ENCODE assay signal across 31 mouse cellular contexts in genomic region chr13:13568824-13569223, GRCm38 (mm10). TPM values are rescaled to one million over a fixed set of nuclear protein-coding genes. Genes with fewer than 3 reads are reported as not detected.
DNase-seq lines count a peak whose midpoint lies in the region; ATAC-seq and TF ChIP-seq lines count a peak whose summit lies in the region.
"Had no signal": no experiment of that assay in that cellular context is flagged by ENCODE, and none has a peak within 500 bp of the region (broad histone marks: within the 10 kb centered on the region; RNA-seq: fewer than 3 reads in every experiment).

No protein-coding gene starts in this region.

- no peak for TF ChIP-seq CTCF in bone marrow, adult 2 months (IDR thresholded peaks at IDR 0.05; ENCODE audit: control insufficient read depth, insufficient read depth, low read length)
- TF ChIP-seq CTCF in liver, embryonic 14.5 days (IDR thresholded peaks at IDR 0.05; ENCODE audit: low read depth): no peak

- H3K27me3 ChIP-seq in heart, embryonic 12.5 days (replicated peaks): no peaks in the 10 kb centered on the region
- no peaks in the 10 kb centered on the region for H3K27me3 ChIP-seq in liver, embryonic 14.5 days (ENCODE audit: control insufficient read depth, insufficient read depth, low read length)
- H3K27me3 ChIP-seq in myocyte (ENCODE audit: control insufficient read depth, insufficient read depth, insufficient read length): no peaks in the 10 kb centered on the region
- H3K27me3 ChIP-seq in intestine, embryonic 16.5 days (replicated peaks; ENCODE audit: control insufficient read depth, insufficient read depth, low read length): no peaks in the 10 kb centered on the region
- H3K27me3 ChIP-seq: embryonic facial prominence, embryonic 15.5 days; forebrain, embryonic 12.5 days; intestine, embryonic 15.5 days; neural tube, embryonic 15.5 days; Patski; stomach, embryonic 15.5 days had no signal

- H3K36me3 ChIP-seq in heart, embryonic 12.5 days: no peaks in the 10 kb centered on the region
- no peaks in the 10 kb centered on the region for H3K36me3 ChIP-seq in liver, embryonic 14.5 days (replicated peaks; ENCODE audit: control insufficient read depth, insufficient read depth, low read depth)
- no peaks in the 10 kb centered on the region for H3K36me3 ChIP-seq in myocyte (ENCODE audit: control insufficient read depth, insufficient read depth)
- no peaks in the 10 kb centered on the region for H3K36me3 ChIP-seq in intestine, embryonic 16.5 days (ENCODE audit: control insufficient read depth, insufficient read depth, low read length)
- H3K36me3 ChIP-seq: embryonic facial prominence, embryonic 10.5 days; embryonic facial prominence, embryonic 15.5 days; forebrain, embryonic 12.5 days; G1E; heart, embryonic 10.5 days; intestine, embryonic 15.5 days; neural tube, embryonic 15.5 days; stomach, embryonic 15.5 days had no signal

- H3K4me1 ChIP-seq in heart, embryonic 12.5 days (replicated peaks): peaks cover 20% of the 10 kb centered on the region
- peaks cover 8% of the 10 kb centered on the region for H3K4me1 ChIP-seq in bone marrow, adult 2 months (ENCODE audit: control insufficient read depth, insufficient read depth, low read length)
- peaks cover 6 to 18% of the 10 kb centered on the region in 2 experiments; a peak in 3 of 4 replicates for H3K4me1 ChIP-seq in liver, embryonic 14.5 days (replicated peaks; ENCODE audit: control insufficient read depth in 2 of 2, insufficient read depth in 2 of 2, low read length in 1 of 2)
- no peaks in the 10 kb centered on the region for H3K4me1 ChIP-seq in intestine, embryonic 16.5 days (ENCODE audit: control insufficient read depth, insufficient read depth, low read length)
- H3K4me1 ChIP-seq: embryonic facial prominence, embryonic 10.5 days; forebrain, embryonic 12.5 days; stomach, embryonic 15.5 days had no signal

- no peak overlapping the region for H3K9ac ChIP-seq in heart, embryonic 12.5 days
- H3K9ac ChIP-seq in liver, embryonic 14.5 days (replicated peaks): no peak overlapping the region
- no peak overlapping the region for H3K9ac ChIP-seq in intestine, embryonic 16.5 days (ENCODE audit: low read depth, low read length)
- H3K9ac ChIP-seq: embryonic facial prominence, embryonic 15.5 days; forebrain, embryonic 12.5 days; forebrain, postnatal 0 days; intestine, embryonic 15.5 days; lung, embryonic 14.5 days; neural tube, embryonic 15.5 days; stomach, embryonic 15.5 days had no signal

- TF ChIP-seq EP300 in liver, embryonic 14.5 days (IDR thresholded peaks at IDR 0.05; ENCODE audit: low read depth): no peak

- no peak for TF ChIP-seq POLR2A in bone marrow, adult 2 months (IDR thresholded peaks at IDR 0.05; ENCODE audit: borderline replicate concordance, control insufficient read depth, low read depth, low read length)
- TF ChIP-seq POLR2A in myocyte (IDR thresholded peaks at IDR 0.05; ENCODE audit: insufficient read length, low read depth): no peak

- no peak for DNase-seq in heart, postnatal 10 days
- DNase-seq in liver, embryonic 14.5 days (ENCODE audit: low read depth in 3 of 3, low spot score in 3 of 3): no peak
- no peak for DNase-seq in urinary bladder, postnatal 25 days (ENCODE audit: low spot score)
- DNase-seq: cerebellum, adult 8-10 months; cerebellum, postnatal 25 days; forebrain, postnatal 0 days; gastrocnemius, postnatal 10 days; heart, postnatal 14 days; kidney, adult 9 months; kidney, postnatal 10 days; layer of hippocampus, postnatal 36 days; left cerebral cortex, postnatal 4 days; lung, embryonic 14.5 days; midbrain, embryonic 14.5 days; retina, postnatal 1 day; right cerebral cortex, postnatal 25 days; thymus, postnatal 14 days had no signal

- no peak overlapping the region for H3K4me2 ChIP-seq in heart, embryonic 12.5 days
- H3K4me2 ChIP-seq in liver, embryonic 14.5 days (ENCODE audit: low read depth): no peak overlapping the region
- H3K4me2 ChIP-seq in myocyte (ENCODE audit: low read depth): peak overlapping the region; percentile 25
- no peak overlapping the region for H3K4me2 ChIP-seq in intestine, embryonic 16.5 days (ENCODE audit: low read depth, low read length)
- H3K4me2 ChIP-seq: embryonic facial prominence, embryonic 15.5 days; forebrain, embryonic 12.5 days; intestine, embryonic 15.5 days; lung, embryonic 14.5 days; neural tube, embryonic 15.5 days; stomach, embryonic 15.5 days had no signal

- H3K4me3 ChIP-seq in heart, embryonic 12.5 days: no peak overlapping the region
- no peak overlapping the region for H3K4me3 ChIP-seq in bone marrow, adult 2 months (replicated peaks; ENCODE audit: control insufficient read depth, low read depth, low read length)
- no peak overlapping the region for H3K4me3 ChIP-seq in liver, embryonic 14.5 days (ENCODE audit: insufficient read depth in 1 of 2, low read depth in 2 of 2, low read length in 2 of 2)
- H3K4me3 ChIP-seq in myocyte: no peak overlapping the region
- no peak overlapping the region for H3K4me3 ChIP-seq in intestine, embryonic 16.5 days (ENCODE audit: low read length)
- H3K4me3 ChIP-seq: embryonic facial prominence, embryonic 10.5 days; embryonic facial prominence, embryonic 15.5 days; forebrain, embryonic 12.5 days; heart, embryonic 10.5 days; intestine, embryonic 15.5 days; neural tube, embryonic 15.5 days; stomach, embryonic 15.5 days had no signal

- no peaks in the 10 kb centered on the region for H3K9me3 ChIP-seq in heart, embryonic 12.5 days (replicated peaks)
- no peaks in the 10 kb centered on the region for H3K9me3 ChIP-seq in liver, embryonic 14.5 days (ENCODE audit: control insufficient read depth, low read length)
- H3K9me3 ChIP-seq in intestine, embryonic 16.5 days (ENCODE audit: control insufficient read depth, low read length): no peaks in the 10 kb centered on the region
- H3K9me3 ChIP-seq: embryonic facial prominence, embryonic 10.5 days; embryonic facial prominence, embryonic 15.5 days; forebrain, embryonic 12.5 days; G1E; heart, embryonic 10.5 days; intestine, embryonic 15.5 days; neural tube, embryonic 15.5 days; stomach, embryonic 15.5 days had no signal

- peak overlapping the region; percentile 22; the same call in 1 of the 2 replicates for H3K27ac ChIP-seq in heart, embryonic 12.5 days (ENCODE audit: poor library complexity, severe bottlenecking)
- H3K27ac ChIP-seq in bone marrow, adult 2 months (ENCODE audit: control insufficient read depth, insufficient read depth, low read depth, low read length, poor library complexity): peak overlapping the region; percentile 66; the same call in 1 of the 2 replicates
- H3K27ac ChIP-seq in liver, embryonic 14.5 days: no peak overlapping the region
- no peak overlapping the region for H3K27ac ChIP-seq in intestine, embryonic 16.5 days (ENCODE audit: low read length)
- H3K27ac ChIP-seq: embryonic facial prominence, embryonic 10.5 days; embryonic facial prominence, embryonic 15.5 days; forebrain, embryonic 12.5 days; hindbrain, postnatal 0 days; intestine, embryonic 15.5 days; neural tube, embryonic 15.5 days; stomach, embryonic 15.5 days had no signal

- peak; percentile 66; the same call in 1 of the 2 replicates for ATAC-seq in heart, embryonic 12.5 days (ENCODE audit: insufficient number of reproducible peaks, low FRiP score)
- peak; percentile 22; the same call in 1 of the 2 replicates for ATAC-seq in liver, embryonic 14.5 days (ENCODE audit: insufficient read depth)
- no peak for ATAC-seq in intestine, embryonic 16.5 days
- ATAC-seq: forebrain, postnatal 0 days; hindbrain, postnatal 0 days; intestine, embryonic 15.5 days; Patski had no signal

- no peak overlapping the region for H3ac ChIP-seq in myocyte (ENCODE audit: control insufficient read depth, insufficient read length)

- intact Hi-C loops in heart, postnatal 10 days (cut with DNase I): no loop called here

- 5% methylated on average over 1 of the region's 1 CpGs for WGBS in heart, embryonic 12.5 days
- WGBS in bone marrow, adult 2 months: 67% methylated on average over 1 of the region's 1 CpGs
- WGBS in liver, embryonic 14.5 days (ENCODE audit: insufficient replicate concordance): 18% methylated on average over 1 of the region's 1 CpGs
- WGBS in intestine, embryonic 16.5 days: 41% methylated on average over 1 of the region's 1 CpGs

- no peaks in the 10 kb centered on the region for H3K79me2 ChIP-seq in myocyte (ENCODE audit: control insufficient read depth, insufficient read depth)

TF ChIP-seq in myocyte, 11 proteins besides CTCF, POLR2A, EP300 and RAD21:
- TF ChIP-seq MYOD1 (IDR thresholded peaks at IDR 0.05; ENCODE audit: control insufficient read depth in 1 of 3, insufficient read length in 2 of 3, low read depth in 2 of 3) (peak; percentile 94 to 95 (median 94)), POLR2AphosphoS2 (IDR thresholded peaks at IDR 0.05; ENCODE audit: insufficient read length, low read depth) (no peak), TCF12 (IDR thresholded peaks at IDR 0.05; ENCODE audit: insufficient read depth, poor library complexity, severe bottlenecking) (peak; percentile 45)

RNA-seq across cellular contexts. Expression of gene Lyst, which starts 21.4 kb away (rescaled TPM):
- 4.3 and 4.9 TPM in 2 replicates for polyA plus RNA-seq in heart, embryonic 12.5 days (2016; fragmentation: Nextera tagmentation; extraction: Ambion mirVana)
- total RNA-seq in heart, postnatal 10 days (2021): 10 to 100 TPM; 12.0 to 15.1 TPM
- 9.2 and 27.6 TPM in 2 replicates for polyA plus RNA-seq in bone marrow, adult 2 months (2011; ENCODE audit: insufficient read depth, insufficient read length, low replicate concordance, missing spikeins)
- polyA plus RNA-seq in liver, embryonic 14.5 days (2012; rRNA removed): 1.4 and 1.8 TPM in 2 replicates
- 2.1 and 2.3 TPM in 2 replicates for polyA plus RNA-seq in liver, embryonic 14.5 days (2014; fragmentation: Nextera tagmentation; extraction: Ambion mirVana)
- 3.6 TPM for polyA plus RNA-seq in myocyte (2012; fragmentation: generic; extraction: Trizol)
- polyA plus RNA-seq in intestine, embryonic 16.5 days (2015; fragmentation: Nextera tagmentation; extraction: Ambion mirVana): 2.0 and 3.0 TPM in 2 replicates

Comparison
In these comparisons a context has a peak if more than half of its experiments do, and no peak if none do; other contexts are left out.
1. H3K27ac ChIP-seq: peak in heart, embryonic 12.5 days (single experiment) and bone marrow, adult 2 months (single experiment); none in liver, embryonic 14.5 days (single experiment) and intestine, embryonic 16.5 days (single experiment).